Mouse (Mus musculus) erythroblast, adult 5-6 weeks (primary cell): ENCODE measurements at regions not wholly inside any gene's neighbourhood (a gene's known extent, or its start where the extent isn't known, plus 50 kb on each side); places are given as distances from the start of the nearest gene placed in this dataset.

Source experiments
- ATAC-seq: replicated peaks from 2 replicates; pipeline ENCODE4 v1.8.0; 2016; ENCODE audit warnings: moderate number of reproducible peaks, mild to moderate bottlenecking, moderate TSS enrichment, inconsistent platforms; ENCODE audit not compliant: poor library complexity, low FRiP score, severe bottlenecking

- ATAC-seq, result no peak
Observed at GRCm38 (mm10) chr2:167792330-167792729, 102.7 kb upstream of the Tmem189 start.

- no peak for ATAC-seq
Observed at GRCm38 (mm10) chr2:167789471-167789923, 99.9 kb upstream of the Tmem189 start.

GRCm38 (mm10) chr2:167786951-167787350 is 97.3 kb upstream of the Tmem189 start:
- no peak for ATAC-seq

- ATAC-seq, result no peak
Observed at GRCm38 (mm10) chr2:167784353-167784752, 94.7 kb upstream of the Tmem189 start.

- no peak for ATAC-seq
Observed at GRCm38 (mm10) chr2:167783374-167783773, 93.8 kb upstream of the Tmem189 start.

- ATAC-seq, result no peak
Observed at GRCm38 (mm10) chr2:167782231-167782999, 92.8 kb upstream of the Tmem189 start.

- no peak for ATAC-seq
Observed at GRCm38 (mm10) chr2:167781496-167781895, 91.9 kb upstream of the Tmem189 start.

GRCm38 (mm10) chr2:167778691-167779090 is 89.1 kb upstream of the Tmem189 start:
- no peak for ATAC-seq

GRCm38 (mm10) chr2:167778271-167778670 is 88.6 kb upstream of the Tmem189 start:
- ATAC-seq, result no peak

- no peak for ATAC-seq
Observed at GRCm38 (mm10) chr2:167777331-167778085, 87.9 kb upstream of the Tmem189 start.

- no peak for ATAC-seq
Observed at GRCm38 (mm10) chr2:167776251-167777168, 86.9 kb upstream of the Tmem189 start.

- no peak for ATAC-seq
Observed at GRCm38 (mm10) chr2:167775218-167775915, 85.7 kb upstream of the Tmem189 start.

- ATAC-seq, result no peak
Observed at GRCm38 (mm10) chr2:167774806-167775179, 85.2 kb upstream of the Tmem189 start.

- no peak for ATAC-seq
Observed at GRCm38 (mm10) chr2:167774166-167774805, 84.7 kb upstream of the Tmem189 start.

GRCm38 (mm10) chr2:167772834-167773233 is 83.2 kb upstream of the Tmem189 start:
- no peak for ATAC-seq

GRCm38 (mm10) chr2:167767962-167768361 is 78.3 kb upstream of the Tmem189 start:
- no peak for ATAC-seq

- ATAC-seq, result no peak
Observed at GRCm38 (mm10) chr2:167767371-167767770, 77.7 kb upstream of the Tmem189 start.

- ATAC-seq, result no peak
Observed at GRCm38 (mm10) chr2:167765811-167766210, 76.2 kb upstream of the Tmem189 start.
